Mouse (Mus musculus) layer of hippocampus, postnatal 10 days (tissue): ENCODE data around the gene Zfp937. TPM values are rescaled to one million over a fixed set of nuclear protein-coding genes. Genes with fewer than 3 reads are reported as not detected.
"Not testable (repeated sequence)": the region's sequence is repeated elsewhere in the genome, so short reads cannot be mapped to it uniquely, and the experiment has no call there.

ENCODE experiments used
- DNase-seq, 2 experiments: peaks; one replicate each; pipeline ENCODE4 v3.0.0; 2021; ENCODE audit warnings: low spot score in 2 of 2
- long read RNA-seq: library from polyadenylated mRNA; stranded (forward); transcript quantifications from one replicate; pipeline ENCODE4 v2.0.0, GENCODE M21; 2023
- total RNA-seq, 2 experiments: library from RNA; stranded (reverse); gene quantifications; 2 replicates each; pipeline ENCODE4 v1.2.3; 2021

Gene Zfp937
- 10 to 100 TPM; 10.1 to 10.3 TPM for total RNA-seq
- long read RNA-seq, partial matches to known transcripts: 0 of 3 reads
- long read RNA-seq, other reads (novel, unspliced or antisense): 3 of 3 reads

GRCm38 (mm10) chr2:150217600-150218362 lies at the start of gene Zfp937:
Gene Zfp937 (plus strand): TSS chr2:150218073.
- peak; percentile 58 to 75 for DNase-seq

GRCm38 (mm10) chr2:150173833-150174232 lies 44.0 kb upstream of the Zfp937 start:
- no peak for DNase-seq

- DNase-seq: not testable (repeated sequence)
These were observed 38.3 kb upstream of the Zfp937 start, which contains the start of gene Gm10770 for GRCm38 (mm10) chr2:150179579-150179978. Gene Gm10770 (minus strand): TSS chr2:150179679.

- not testable (repeated sequence) for DNase-seq
These were observed 36.8 kb upstream of the Zfp937 start for GRCm38 (mm10) chr2:150181046-150181445.

GRCm38 (mm10) chr2:150181570-150181999 lies 36.3 kb upstream of the Zfp937 start, which contains the start of gene Gm14139:
Gene Gm14139 (plus strand): TSS chr2:150181755.
- DNase-seq: not testable (repeated sequence)

GRCm38 (mm10) chr2:150218363-150218725 lies 471 bp downstream of the Zfp937 start:
- DNase-seq: not testable (repeated sequence)

GRCm38 (mm10) chr2:150223263-150223662 lies 5.4 kb downstream of the Zfp937 start:
- DNase-seq: not testable (repeated sequence)

- no peak for DNase-seq
These were observed 25.3 kb downstream of the Zfp937 start for GRCm38 (mm10) chr2:150243211-150243610.

GRCm38 (mm10) chr2:150255491-150255890 lies 37.6 kb downstream of the Zfp937 start, which contains the start of gene Gm21994:
Gene Gm21994 (minus strand): TSS chr2:150255591.
- not testable (repeated sequence) for DNase-seq

GRCm38 (mm10) chr2:150256861-150257260 lies 39.0 kb downstream of the Zfp937 start:
- DNase-seq: not testable (repeated sequence)

- not testable (repeated sequence) for DNase-seq
These were observed 39.4 kb downstream of the Zfp937 start, which contains the start of gene Gm14124 for GRCm38 (mm10) chr2:150257291-150257690. Gene Gm14124 (plus strand): TSS chr2:150257517.

Other genes starting within 250 kb of the Zfp937 start
- gene Zfp120, start 81.4 kb upstream of the Zfp937 start, total RNA-seq: 10 to 100 TPM; 10.5 TPM
- not detected for gene Gm10770, start 38.4 kb upstream of the Zfp937 start, total RNA-seq
- gene Gm14139, start 36.3 kb upstream of the Zfp937 start, total RNA-seq: not detected
- gene Gm21994, start 37.5 kb downstream of the Zfp937 start, total RNA-seq: 1 to 10 TPM; 7.6 TPM
- under 1 TPM; 0.16 to 0.29 TPM for gene Gm14124, start 39.4 kb downstream of the Zfp937 start, total RNA-seq
- 1 to 10 TPM in 1 of 2 experiments, not detected in 1; 2.5 TPM for gene Gm10130, start 105.6 kb downstream of the Zfp937 start, total RNA-seq
- gene 3300002I08Rik, start 144.7 kb downstream of the Zfp937 start, total RNA-seq: 10 to 100 TPM; 10.7 to 12.3 TPM
- gene Zfp442, start 233.4 kb downstream of the Zfp937 start, total RNA-seq: 1 to 10 TPM; 7.6 to 8.6 TPM